Mouse (Mus musculus): ENCODE results near the gene Axdnd1.
"Not testable (repeated sequence)": the region's sequence is repeated elsewhere in the genome, so short reads cannot be mapped to it uniquely, and the experiment has no call there.

Axdnd1 gene

DNA sequence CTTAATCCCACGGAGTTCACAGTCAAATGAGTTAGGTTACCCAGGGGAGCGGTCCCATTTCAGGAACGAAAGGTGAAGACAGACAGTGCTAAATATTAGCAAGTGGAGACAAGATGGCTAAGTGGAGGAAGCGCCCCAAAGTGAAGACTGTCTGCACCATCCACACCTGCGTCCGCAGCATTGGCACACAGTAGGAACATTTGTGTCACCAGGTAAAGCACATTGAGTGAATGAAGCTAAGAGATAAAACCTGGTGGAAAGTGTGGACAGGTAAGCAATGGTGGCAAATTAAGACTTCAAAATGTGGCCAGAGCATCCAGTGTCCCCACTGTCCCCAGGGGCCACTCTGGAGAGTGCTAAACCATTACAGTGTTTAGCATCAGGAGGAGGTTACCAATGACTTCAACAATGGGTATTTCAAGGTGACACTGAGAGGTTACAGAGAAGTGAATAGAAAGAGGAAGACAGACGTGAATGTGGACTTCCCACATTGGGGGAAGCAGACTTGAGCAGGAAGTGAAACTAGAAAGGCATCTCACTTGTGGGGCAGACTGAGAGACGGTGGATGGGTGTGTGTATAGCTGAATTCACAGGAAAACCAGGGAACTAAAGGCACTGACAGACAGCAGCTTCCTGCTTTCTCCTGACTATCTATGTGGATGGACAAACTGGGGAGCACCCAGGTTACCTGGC, 16.2 kb upstream of the Axdnd1 start:
- DNase-seq (ENCODE audit: low spot score in 2 of 2) = no peak

DNA sequence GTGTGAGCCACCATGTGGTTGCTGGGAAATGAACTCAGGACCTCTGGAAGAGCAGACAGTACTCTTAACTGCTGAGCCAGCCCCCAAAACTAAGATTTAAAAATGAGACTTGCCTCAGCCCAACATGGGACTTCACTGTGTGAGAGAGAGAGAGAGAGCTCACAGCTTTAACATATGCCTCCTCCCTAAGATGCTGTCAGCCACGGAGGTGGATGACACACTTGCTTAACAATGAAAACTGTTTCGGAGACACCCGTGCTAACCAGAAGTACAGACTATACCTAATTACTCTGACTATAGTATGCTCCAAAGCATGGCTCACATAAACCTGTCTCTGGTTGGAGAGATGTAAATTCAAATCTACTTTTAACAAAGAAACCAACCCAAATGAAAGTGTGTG, 12.5 kb upstream of the Axdnd1 start:
- DNase-seq (ENCODE audit: low spot score in 2 of 2) = no peak

DNA sequence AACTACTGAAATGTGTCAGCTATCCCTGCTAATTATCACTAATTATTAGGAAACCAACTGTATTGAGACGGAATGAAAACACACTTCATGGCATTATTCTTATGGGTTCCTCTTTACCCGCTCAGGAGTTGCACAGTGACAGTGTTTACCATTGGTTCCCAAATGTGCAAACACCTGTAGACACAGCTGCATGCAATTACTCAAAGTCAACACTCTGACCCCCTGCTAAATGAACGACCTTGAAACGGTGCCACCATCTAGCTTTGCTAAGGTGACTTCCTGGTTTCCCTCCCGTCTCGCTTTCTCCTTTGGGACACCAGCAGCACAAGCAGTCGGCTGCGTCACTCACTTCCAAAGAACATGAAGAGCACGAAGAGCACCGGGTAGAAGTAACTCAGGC, 11.5 kb upstream of the Axdnd1 start:
- DNase-seq (ENCODE audit: low spot score in 2 of 2) = no peak

DNA sequence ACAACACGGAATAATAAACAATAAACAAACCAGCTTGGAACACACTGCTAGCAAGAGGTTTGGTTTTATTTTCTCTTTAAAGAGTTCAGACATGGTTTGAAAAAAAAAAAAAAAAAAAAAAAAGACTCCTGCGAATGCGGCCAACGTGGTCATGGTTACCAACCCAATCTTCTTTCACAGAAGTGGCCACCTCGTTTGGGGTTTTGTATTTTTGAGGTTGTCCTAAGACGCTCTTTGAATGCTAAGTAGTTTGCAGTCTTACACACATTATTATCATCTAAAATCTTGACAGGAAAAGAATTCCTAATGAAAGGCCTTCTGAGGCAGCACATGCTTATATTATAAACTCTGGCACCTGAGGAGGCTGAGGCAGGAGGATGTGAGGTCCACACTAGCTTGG, 7.5 kb upstream of the Axdnd1 start:
- no peak for DNase-seq (ENCODE audit: low spot score in 2 of 2)

DNA sequence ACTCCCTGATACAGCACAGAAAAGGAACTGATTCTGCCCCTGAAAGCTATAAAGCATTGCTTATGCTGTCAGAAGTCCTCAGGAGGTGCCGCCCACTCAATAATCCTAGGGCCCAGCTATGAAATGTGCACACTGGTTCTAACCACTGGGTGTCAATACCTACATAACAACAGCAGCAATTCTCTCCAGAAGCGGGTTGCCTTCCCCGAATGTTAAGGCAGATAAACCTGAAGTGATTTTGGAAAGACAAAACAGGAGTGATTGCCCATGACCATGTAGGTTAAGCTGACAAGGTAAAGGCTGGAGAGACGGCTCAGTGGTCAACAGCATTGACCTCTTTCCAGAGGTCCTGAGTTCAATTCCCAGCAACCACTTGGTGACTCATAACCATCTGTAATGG, 4.8 kb upstream of the Axdnd1 start:
- DNase-seq (ENCODE audit: low spot score in 2 of 2) = no peak

DNA sequence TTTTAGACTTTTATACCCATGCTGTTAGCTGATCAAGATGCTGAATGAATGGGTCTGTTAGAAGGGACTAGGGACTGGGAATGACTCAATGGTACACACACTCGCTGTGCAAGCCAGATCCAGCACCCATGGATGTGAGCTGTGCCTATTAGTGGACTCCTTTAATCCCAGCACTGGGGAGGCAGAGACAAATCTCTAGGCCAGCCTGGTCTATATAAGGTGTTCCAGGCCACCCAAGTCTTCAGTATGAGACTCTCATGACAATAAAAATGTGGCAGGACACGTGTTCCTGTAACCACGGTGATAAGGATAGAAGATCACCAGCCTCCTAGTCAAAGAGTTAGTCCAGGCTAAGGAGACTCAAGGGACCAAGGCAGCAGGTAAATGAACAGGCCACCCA, 3.1 kb upstream of the Axdnd1 start:
- DNase-seq (ENCODE audit: low spot score in 2 of 2) = no peak

DNA sequence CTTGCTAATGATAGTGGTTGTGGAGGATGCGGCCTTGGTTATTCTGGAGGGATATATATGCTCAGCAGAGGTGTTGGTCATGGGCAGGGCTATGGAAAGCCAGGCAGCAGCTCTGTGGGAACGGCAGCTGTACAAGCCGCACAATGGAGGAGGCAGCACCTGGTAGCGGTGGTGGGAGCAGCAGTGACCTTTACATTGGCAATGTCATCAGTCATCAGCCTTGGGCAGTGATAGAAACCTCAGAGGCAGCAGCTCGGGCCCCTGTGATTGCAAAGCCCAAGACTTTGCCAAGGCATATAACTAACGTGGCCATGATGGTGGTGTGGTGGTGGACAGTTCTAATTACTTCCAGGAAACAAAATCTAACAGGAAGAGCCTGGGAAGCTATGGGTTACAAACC, 2.5 kb upstream of the Axdnd1 start:
- DNase-seq (ENCODE audit: low spot score in 2 of 2) = no peak

DNA sequence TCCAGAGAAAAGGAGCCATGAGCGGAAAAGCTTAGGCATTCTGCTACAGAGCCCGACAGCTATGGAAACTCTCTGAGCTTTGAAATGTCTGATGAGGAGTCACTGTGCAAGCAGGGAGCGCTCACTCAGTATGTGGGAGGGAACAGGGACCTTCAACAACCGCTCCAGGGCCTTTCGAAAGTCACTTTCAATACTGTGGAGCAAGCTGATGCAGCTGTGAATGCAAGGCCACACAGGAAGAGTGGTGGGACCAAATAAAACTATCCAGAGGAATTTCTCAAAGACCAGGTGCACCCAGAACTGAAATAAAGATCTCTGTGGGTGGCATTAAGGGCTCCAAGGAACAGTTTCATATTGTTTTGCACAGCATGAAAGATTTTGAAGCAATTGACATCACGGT, 1.9 kb upstream of the Axdnd1 start:
- no peak for DNase-seq (ENCODE audit: low spot score in 2 of 2)

DNA sequence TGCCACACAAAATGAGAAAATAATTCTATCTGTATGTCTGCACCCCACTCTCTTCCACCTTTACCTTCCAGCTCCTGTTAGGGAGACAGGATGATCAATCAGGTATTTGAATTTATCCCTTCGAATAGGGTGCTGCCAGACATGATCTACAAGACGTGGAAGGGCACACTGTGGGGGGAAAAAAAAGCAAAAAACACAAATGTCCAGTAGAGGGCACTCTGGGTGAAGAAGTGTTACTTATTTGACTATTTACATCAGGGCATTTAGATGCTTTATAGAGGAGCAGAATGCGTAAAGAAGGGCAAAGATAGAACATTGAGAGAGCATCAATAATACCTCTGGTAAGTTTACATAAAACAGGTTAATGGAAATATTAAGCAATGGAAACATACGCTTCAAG, 2.8 kb downstream of the Axdnd1 start:
- peak in 1 of 2 experiments; percentile 5 for DNase-seq (ENCODE audit: low spot score in 2 of 2)

DNA sequence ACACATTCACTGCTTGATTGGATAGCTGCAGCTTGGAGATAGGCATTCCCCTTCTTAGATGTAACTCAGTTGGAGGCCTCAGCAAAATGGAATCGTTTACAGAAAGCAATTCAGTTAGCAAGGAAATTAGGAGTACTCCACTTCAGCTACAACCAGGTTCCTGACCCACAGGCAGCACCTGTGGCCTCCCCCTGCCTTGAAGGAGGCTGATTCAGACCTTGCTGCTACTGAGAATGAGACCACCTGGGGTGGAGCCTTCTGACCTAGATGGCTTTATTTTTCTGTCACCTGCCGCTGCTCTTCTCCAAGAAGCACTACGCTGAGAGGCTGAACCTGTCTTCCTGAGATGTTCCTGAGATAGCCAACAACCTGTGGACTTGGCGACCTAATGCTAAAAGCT, 12.4 kb downstream of the Axdnd1 start:
- DNase-seq (ENCODE audit: low spot score in 2 of 2) = no peak

DNA sequence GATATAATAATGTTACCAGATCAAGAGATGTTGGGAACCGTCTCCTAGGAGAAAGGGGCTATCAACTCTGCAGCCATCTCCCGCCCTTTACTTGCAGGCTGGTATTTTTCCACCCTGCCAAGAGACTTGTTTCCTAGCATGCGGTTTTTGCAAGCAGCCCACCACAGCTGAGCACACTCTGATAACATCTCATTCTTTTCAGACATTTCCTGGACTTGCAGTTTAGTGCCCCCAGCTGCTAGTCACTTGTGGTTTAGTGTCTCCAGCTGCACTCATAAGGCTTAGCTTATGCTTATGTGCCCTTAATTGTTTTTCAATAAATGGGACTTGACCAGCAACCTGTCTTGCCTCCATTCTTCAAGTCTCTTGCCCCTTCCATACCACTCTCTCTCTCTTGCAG, 13.0 kb downstream of the Axdnd1 start:
- no peak for DNase-seq (ENCODE audit: low spot score in 2 of 2)

DNA sequence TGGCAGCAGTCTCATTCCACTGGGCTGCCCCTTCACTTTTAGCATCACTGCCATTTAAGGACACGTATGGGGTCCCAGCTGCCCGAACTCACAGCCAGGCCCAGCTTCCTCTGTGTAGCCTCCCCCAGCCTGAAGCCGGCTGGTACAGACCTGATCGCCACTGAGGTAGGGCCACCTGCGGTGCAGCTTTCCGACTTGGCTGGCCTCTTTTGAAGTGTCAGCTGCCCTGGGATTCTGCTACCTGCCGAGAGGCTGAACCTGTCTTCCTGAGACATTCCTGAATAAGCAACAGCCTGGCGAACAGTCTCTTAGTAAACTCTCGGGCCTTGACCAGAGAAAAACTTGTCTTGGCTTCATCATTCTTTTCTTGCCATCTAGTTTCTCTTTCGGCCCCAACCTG, 17.7 kb downstream of the Axdnd1 start:
- DNase-seq (ENCODE audit: low spot score in 2 of 2) = no peak

DNA sequence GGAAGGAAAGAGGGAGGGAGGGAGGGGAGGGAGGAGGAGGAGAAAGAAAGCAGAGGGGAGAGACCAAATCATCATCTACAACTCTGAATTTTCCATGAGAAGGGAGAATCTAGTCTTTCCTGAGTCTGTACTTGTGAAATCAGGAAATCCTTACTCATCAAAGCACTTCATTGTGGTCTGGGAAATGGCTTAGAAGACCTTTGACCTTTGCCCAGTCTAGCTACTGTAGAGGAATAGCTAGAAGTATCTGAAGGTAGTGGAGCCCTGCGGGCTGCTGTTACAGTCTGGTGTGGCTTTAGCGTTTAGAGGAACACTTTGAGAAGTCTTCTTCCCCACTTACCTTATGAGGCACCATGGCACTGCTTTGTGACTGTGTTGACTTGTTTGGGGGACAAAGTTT, 18.5 kb downstream of the Axdnd1 start:
- no peak for DNase-seq (ENCODE audit: low spot score in 2 of 2)

DNA sequence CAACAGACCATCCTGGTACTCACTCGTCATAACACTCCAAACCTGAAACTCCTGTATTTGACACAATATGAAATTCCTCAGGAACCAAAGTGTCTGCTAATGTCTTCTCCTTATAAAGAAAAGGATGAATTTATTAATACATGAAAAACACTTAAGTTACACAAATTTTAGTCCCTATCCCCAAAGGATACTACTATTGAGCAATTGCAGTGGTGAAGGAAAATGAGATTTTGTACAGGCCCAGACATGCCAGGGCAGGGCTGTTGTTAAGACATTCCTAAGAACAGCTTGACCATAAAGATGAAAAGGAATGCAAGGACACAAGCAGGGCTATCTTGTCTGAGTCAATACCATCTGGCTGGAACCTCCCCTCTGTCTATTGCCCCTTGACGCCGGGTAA, 20.8 kb downstream of the Axdnd1 start:
- DNase-seq (ENCODE audit: low spot score in 2 of 2) = not testable (repeated sequence)

DNA sequence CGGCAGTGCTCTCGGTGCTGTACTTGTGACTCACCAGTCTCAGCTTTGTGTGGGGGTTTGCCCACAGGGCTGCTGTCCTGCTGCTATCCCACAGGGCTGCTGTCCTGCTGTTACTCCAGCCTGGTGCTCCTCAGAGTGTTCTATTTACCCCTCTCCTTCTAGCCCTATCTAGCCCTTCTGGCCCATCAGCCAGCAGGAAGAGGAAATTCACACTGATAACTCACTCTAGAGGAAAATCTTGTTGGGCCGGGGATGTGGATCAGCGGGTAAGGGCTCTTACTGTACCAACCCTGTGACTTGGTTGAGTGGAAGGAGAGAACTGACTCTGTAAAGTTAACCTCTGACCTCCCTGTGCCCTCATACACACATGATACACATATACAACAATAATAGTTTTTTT, 27.8 kb downstream of the Axdnd1 start:
- DNase-seq (ENCODE audit: low spot score in 2 of 2) = no peak

DNA sequence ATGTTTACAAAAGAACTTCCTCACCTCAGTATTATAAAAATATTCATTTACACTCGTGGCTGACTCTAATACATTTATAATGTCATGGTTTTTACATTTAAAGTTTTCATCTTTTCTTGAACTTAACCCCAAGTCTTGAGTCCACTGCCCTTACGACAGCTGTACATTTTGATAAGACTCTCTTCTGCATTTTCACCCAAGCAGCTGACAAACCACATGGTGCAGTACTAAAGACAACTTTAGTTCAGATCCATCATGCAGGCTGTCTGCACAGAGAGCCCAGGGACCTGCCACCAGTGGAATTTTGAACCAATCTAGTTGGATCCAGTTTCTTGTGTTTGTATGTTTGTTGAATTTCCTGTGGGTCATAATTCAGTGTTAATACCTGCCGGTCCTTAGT, 34.1 kb downstream of the Axdnd1 start:
- no peak for DNase-seq (ENCODE audit: low spot score in 2 of 2)

DNA sequence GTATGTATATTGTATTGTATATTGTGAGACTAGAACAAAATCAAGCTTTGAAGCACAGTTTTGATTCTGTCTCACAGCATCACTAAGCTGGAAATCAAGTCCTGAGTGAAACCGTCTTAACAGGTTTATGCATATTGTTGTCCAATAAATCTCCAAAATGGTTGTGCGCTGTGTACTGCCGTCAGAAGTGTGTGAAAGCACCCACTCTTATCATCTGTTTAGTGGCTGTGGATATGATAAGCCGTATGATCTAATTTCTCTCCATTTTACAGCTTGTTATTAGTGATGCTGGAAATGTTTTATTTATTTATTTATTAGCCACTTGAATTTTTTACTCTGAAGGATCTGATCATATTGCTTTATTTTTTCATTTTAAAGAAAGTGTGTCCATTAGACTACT, 34.7 kb downstream of the Axdnd1 start:
- no peak for DNase-seq (ENCODE audit: low spot score in 2 of 2)

DNA sequence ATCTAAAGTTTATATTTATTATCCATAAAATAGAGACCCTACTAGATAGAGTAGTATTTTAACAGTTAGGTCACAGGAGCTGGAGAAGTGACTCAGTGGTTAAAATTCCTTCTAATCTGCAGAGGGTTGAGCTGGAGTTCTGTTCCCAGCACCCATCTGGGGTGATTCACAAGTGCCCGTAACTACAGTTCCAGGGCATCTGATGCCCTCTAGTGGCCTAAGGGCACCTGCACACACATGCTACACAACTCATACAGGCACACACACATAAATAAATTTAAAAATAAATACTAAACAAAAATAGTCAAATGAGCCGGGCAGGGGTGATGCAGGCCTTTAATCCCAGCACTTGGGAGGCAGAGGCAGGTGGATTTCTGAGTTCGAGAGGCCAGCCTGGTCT, 39.7 kb downstream of the Axdnd1 start:
- no peak for DNase-seq (ENCODE audit: low spot score in 2 of 2)

DNA sequence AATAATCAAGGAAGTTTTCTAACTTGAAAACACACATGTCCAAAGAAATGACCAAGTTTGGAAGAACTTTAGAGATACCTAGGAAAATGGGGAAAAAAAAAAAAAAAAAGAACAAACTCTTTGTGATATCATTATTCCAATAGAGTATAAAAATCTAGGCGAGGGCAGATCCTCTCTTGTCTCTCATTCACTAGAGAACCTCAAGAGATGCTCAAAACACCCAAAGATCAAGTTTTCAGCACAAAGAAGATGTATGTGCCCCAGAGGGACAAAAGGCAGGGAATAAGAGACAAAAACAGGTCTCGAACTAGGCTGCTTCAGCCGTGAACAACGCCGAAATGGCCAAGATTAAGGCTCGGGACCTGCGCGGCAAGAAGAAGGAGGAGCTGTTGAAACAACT, 55.2 kb downstream of the Axdnd1 start, which contains the start of gene Gm2000:
Gm2000 (plus strand) TSS at position 301 of the 400 bp plus-strand sequence.
- DNase-seq (ENCODE audit: low spot score in 2 of 2) = no peak

DNA sequence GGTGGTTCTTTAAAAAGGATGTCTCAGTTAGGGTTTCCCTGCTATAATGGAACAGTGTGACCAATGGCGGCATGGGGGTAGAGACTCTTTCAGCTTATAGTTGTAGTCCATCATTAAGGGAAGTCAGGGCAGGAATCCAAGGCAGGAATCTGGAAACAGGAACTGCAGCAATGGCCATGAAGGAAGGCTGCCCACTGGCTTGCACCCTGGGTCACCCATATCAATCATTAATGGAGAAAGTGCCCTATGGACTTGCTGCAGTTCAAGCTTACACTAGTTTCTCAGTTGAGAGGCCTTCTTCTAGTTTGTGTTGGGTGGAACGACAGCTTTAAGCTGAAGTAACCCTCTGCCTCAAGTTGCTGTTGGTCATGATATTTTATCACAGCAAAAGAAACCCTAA, 68.5 kb downstream of the Axdnd1 start:
- no peak for DNase-seq (ENCODE audit: low spot score in 2 of 2)

DNA sequence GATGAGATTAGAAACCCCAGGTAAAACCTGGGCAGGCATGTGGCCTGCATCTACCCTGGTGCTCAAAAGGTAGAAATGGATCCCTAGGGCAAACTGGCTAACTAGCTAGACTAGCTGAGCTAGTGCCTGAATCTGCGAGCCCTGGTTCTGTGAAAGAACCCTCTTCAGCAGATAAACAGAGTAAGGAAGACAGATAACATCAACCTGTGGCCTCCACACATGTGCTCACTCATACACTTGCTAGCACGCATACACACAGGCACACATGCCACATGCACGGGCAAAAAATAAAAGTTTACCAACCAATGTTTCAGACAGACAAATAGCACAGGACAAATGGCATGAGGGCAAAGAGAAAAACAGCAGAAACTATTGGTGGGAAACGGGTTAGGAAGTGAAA, 70.5 kb downstream of the Axdnd1 start:
- DNase-seq (ENCODE audit: low spot score in 2 of 2) = no peak

DNA sequence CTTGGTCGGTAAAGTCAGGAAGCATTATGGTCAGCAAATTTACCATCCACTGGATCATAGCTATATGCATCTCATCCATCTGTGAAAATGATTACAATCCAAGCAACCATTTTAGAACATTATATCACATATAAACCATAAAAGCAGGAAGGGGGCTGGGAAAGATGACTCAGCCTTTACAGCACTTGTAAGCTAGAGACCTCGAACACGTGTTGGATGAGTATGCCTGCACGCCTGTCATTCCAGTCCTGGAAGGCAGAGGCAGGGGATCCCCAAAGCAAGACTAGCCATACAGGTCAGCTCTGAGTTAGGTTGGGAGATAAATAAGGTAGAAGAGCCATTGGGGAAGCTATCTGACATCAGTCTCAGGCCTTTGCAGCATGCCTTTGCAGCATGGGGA, 71.9 kb downstream of the Axdnd1 start:
- no peak for DNase-seq (ENCODE audit: low spot score in 2 of 2)

DNA sequence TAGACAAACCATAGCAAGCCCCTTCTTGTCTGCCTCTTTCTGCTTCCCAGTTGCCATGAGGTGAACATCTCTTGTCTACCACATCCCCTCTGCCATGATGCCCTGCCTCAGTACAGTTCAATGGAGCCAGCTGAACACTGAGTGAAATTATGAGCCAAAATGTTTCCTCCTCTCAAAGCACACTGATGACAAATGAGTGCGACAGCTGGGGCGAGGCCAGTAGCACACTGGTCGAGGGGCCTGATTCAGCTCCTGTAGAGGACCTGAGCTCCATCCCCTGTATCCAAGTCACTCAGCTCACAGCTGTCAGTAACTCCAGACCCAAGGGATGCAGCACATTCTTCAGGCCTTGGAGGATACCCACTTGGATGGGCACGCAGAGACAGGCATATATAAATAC, 75.3 kb downstream of the Axdnd1 start:
- no peak for DNase-seq (ENCODE audit: low spot score in 2 of 2)

DNA sequence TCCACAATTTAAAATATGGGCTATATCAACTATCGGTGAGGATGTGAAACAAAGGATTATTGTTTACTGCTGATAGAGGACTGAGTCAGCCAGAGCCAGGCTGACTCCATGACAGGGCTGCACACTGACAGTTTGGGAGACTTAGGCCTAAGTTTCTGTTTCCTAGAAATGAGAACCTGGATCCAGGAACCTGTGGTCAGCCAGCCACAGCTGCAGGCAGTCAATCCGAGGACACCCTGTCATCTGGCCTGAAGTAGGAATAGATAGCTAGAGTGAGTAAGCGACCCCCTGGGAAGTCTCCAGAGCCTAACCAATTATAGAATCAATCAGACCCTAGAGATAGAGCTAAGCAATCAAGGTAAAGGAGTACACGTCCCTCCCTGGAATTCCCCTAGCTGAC, 76.5 kb downstream of the Axdnd1 start:
- DNase-seq (ENCODE audit: low spot score in 2 of 2) = no peak
